Mouse (Mus musculus) testis, postnatal 10 days (tissue): ENCODE results near the gene Cluap1.
"Not testable (repeated sequence)": the region's sequence is repeated elsewhere in the genome, so short reads cannot be mapped to it uniquely, and the experiment has no call there.

Experiments used
- DNase-seq: peaks from one replicate; pipeline ENCODE4 v3.0.0; 2021; ENCODE audit warnings: low spot score

Cluap1 gene

DNA sequence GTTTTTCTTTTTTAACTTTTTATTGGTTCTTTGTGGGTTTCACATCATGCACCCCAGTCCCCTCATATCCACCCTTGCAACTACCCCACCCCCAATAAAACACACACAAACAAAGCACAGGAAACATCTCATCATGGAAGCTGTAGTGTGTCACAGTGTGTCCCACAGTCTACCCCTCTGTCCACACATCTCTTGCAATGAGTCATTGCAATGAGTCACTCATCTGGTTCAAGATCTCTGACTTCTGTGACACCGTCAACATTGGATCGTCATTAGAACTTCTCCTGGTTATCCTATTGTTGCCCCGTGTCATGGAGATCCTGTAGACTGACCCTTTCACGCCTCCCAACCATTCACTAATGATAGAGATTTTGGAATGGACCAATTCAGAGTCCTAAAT, 26.1 kb downstream of the Cluap1 start:
- DNase-seq, result no peak

DNA sequence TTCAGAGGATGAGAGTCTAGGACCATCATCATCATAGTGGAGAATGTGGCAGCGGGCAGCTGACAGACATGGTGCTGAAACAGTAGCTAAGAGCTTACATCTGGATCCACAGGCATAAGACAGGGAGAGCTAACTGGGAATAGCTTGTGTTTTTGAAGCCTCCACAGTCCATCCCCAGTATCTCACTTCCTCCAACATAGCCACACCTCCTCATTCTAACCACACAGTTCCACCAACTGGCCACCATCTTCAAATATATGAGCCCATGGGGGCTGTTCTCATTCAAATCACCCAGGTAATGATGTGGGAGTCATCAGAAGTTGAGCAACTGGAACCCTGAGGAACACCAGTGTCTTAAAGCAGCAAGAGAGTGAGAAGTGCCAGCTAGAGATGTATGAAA, 42.5 kb downstream of the Cluap1 start:
- DNase-seq, result no peak

DNA sequence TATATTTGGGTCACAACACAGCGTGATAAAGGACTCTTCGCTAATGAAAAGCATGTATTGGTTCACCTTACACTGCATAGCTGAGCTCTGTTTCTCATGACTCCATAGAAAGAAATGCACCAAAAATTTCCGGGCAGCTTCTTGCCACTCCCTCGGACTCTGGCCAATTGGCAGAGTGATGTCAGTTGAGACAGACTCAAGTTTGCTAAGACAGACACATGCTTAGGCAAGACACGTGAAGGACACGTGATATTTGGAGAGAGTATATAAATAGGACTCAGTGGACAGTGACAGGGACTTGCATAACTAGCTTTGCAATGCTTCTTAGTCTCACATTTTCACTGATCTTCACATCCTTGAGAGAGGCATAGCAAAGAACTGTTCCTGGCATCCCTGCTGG, 47.8 kb downstream of the Cluap1 start:
- no peak for DNase-seq

DNA sequence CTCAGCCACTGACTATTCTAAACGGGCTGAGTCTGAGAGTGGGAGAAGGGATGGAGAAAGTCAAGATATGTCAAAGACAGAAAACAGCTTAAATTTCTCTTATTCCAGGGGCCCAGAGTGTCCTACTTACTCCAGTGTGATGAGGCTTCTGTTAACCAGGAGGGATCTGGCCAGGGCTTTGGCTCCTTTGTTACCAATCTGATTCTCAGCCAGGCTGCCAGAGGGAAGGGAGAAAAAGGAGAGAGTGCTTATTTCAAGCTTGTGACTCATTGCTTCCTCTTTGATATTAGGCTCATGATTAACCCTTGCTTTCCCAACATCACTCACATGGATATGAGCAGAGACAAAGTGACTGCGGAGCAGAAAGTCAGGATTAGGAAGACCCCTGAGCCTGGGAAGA, 50.7 kb downstream of the Cluap1 start:
- DNase-seq, result no peak

DNA sequence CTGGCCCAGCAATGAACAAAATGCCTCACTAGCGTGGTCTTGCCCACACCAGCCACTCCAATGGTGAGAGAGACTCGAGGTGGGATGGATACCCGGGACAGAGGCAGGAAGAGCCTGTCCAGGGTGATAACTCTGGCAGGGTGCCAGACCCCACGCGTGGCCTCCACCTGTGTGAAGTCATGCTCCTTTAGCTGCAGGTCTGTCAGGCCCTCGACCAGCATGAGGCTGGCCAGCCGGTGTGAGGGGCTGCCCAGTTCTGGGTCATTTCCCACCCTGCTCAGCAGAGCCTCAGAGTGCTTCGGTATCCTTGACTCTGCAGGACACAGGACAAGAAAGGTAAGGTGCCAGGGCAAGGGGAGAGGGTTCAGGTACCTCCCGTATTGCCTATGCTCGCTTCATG, 56.4 kb downstream of the Cluap1 start:
- DNase-seq, result peak; percentile 53

DNA sequence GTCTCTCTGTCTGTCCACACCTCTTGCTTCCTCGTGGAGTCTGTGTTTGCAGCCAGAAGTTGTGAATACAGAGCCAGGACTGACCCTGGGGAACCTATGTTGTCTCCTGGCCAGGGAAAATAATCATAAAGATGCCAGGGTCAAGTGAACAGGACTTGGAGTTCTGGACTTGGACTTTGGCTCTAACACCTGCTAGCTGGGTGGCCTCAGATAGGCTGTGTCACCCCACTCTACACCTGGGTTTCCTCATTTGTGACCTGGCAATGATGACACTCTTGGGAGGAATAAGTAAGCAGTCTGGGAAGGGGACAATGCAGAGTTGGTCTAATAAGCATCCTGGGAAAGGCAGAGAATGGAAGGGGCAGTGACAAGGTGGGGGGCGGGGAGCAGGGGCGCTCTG, 56.9 kb downstream of the Cluap1 start:
- DNase-seq, result no peak

DNA sequence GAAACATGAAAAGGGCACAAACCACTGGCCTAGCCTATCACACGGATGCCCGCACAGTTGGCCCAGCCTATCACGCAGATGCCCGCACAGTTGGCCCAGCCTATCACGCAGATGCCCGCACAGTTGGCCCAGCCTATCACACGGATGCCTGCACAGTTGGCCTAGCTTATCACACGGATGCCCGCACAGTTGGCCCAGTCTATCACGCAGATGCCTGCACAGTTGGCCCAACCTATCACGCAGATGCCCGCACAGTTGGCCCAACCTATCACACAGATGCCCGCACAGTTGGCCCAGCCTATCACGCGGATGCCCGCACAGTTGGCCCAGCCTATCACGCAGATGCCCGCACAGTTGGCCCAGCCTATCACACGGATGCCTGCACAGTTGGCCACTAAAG, 65.9 kb downstream of the Cluap1 start:
- not testable (repeated sequence) for DNase-seq

DNA sequence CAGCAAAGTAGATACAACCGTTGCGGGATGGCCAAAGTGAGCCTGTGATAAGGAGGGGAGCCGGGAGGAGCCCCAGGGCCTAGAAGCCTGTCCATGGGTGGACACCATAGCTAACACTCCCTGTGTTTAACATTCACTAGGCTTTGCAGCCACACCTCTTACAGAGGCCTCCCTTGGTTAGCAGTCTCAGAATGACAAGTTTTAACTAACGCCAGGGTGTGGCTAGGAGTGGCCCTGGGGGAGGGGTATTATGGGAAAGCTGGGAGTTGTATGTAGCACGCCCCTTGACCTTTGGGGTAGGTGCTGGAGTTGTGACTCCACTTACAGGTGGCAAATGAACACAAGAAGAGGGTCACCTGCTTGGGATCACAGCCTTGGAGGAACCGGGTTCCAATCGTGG, 67.1 kb downstream of the Cluap1 start:
- DNase-seq, result no peak

DNA sequence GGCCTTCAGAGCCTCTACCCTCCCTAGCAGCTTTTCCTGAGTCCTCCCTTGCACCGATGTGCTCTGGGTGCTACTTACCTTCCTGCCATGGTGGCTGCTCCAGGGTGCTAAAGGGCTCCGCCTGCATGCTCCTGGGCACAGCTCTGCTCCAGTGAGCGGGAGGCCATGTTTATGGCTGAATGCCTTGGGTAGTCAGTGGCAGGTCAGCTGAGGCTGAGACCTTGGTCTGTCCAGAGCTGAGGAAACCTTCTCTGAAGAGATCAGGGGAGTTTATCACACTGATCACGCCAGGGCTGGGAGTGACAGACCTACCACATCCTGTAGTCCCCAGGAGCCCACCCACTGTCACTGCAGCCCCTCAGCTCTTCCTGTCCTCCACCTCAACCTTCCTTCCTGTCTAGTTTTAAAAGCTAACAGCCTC, 67.7 kb downstream of the Cluap1 start, which contains the start of gene Nlrc3:
Gene Nlrc3 (minus strand): TSS at position 382 of the 421 bp plus-strand sequence.
- no peak for DNase-seq

DNA sequence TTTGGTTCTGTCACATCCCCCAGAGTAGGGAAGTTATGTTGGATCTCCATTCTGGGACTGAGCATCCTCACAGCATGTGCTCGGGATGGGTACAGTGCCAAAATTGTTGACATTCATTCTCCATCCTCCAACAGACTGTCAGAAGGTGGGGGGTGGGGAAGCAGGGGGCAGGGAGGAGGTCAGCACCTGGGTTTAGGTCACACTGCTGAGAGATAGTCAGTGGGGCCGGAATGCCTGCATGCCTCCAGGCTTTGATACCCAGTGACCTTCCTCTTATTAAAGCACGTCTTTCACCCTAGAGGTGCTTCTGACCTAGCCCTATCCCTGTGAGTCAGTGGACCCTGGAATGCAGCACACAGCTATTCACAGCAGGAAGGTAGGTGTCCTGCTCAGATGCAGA, 68.1 kb downstream of the Cluap1 start:
- no peak for DNase-seq

DNA sequence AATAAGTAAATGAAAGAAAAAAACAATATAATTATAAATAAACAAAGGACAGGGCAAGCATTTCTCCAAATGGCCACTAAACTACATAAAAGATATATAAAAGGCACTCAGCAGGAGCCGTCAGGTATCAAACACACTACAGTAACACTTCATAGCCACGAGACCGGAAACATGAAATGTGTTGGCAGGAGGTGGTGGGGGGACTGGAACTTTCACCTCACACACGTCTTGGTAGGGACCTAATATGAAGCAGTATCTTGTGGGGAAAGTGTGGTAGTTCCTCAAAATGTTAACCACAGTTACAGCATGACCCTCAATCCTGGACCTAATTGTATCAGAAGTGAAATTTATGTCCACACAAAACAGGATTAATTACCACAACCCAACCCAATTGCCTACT, 73.6 kb downstream of the Cluap1 start:
- no peak for DNase-seq

DNA sequence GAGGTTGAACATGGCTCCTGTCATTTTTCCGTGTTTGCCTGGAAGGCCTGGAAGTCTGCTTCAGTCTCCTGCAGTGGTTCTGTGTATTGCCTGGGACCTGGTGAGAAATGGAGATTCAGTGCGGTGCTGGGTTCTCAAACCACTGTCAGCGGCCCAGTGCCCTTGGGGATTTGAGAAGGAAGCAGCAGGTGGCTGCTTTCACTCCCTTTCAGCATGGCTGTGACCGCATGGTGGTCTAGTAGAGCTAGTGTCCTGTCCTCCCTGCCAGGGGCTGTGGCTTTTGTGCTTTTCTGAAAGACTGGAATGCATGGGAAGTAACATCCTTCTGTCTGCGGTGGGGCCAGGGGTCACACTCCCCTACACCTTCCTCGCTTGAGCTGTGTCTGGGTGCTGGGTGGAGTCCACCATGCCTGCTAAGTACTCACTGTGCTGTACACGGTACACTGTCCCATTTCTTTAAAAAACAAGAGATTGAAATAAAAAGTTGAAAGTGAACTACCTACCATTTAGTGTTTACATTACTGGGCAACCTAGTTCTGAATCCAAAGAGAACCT, 74.6 kb downstream of the Cluap1 start:
- no peak for DNase-seq

DNA sequence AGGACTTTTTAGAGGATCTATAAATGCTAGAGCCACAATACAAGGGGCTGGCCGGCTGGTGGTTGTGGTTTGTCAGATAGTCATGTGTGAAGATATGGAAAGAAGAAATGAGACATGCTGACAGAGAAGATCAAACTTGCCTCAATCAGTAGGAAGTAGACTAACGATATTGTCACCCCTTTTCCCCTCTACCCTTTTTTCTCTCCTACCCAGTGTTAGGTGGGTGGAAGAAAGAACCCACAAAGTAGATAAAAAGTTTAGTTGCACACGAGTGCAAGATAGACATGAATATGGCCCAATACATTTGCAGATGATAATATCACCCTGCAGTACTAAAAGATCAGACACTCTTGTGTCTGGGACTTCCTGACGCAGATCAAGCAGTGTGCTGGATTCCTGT, 79.8 kb downstream of the Cluap1 start:
- DNase-seq, result no peak
